In genomic region chr17:46127814-46128493, GRCm38 (mm10) we compare ENCODE assay signal across 14 mouse cellular contexts. TPM values are rescaled to one million over a fixed set of nuclear protein-coding genes. Genes with fewer than 3 reads are reported as not detected.
"Had no signal": no experiment of that assay in that cellular context is flagged by ENCODE, and none has a peak within 500 bp of the region (broad histone marks: within the 10 kb centered on the region; RNA-seq: fewer than 3 reads in every experiment).

No protein-coding gene starts in this region.

- DNase-seq: kidney, postnatal 10 days; kidney, postnatal 4 days; midbrain, embryonic 14.5 days; right cerebral cortex, adult 18-20 months; right cerebral cortex, postnatal 25 days; thymus, adult 18-20 months; thymus, postnatal 14 days had no signal

- ATAC-seq: liver, embryonic 12.5 days had no signal

- H3K4me3 ChIP-seq: limb, embryonic 15.5 days; liver, embryonic 12.5 days; lung, embryonic 15.5 days; midbrain, embryonic 10.5 days; myocyte; neural tube, embryonic 15.5 days had no signal

- H3K9me3 ChIP-seq: limb, embryonic 15.5 days; liver, embryonic 12.5 days; lung, embryonic 15.5 days; midbrain, embryonic 10.5 days; neural tube, embryonic 15.5 days had no signal

- H3K4me2 ChIP-seq: limb, embryonic 15.5 days; liver, embryonic 12.5 days; lung, embryonic 15.5 days; neural tube, embryonic 15.5 days had no signal

- H3K27ac ChIP-seq: limb, embryonic 15.5 days; liver, embryonic 12.5 days; midbrain, embryonic 10.5 days; neural tube, embryonic 15.5 days had no signal

- H3K9ac ChIP-seq: limb, embryonic 15.5 days; liver, embryonic 12.5 days; lung, embryonic 15.5 days; neural tube, embryonic 15.5 days had no signal

- H3K27me3 ChIP-seq: limb, embryonic 15.5 days; lung, embryonic 15.5 days; neural tube, embryonic 15.5 days had no signal

RNA-seq across cellular contexts. Expression of gene Rsph9, which starts 16.1 kb away (rescaled TPM):
- total RNA-seq: megakaryocyte, adult 5-6 weeks had no signal
